Mouse (Mus musculus): ENCODE data around the gene Taar7e. TPM values are rescaled to one million over a fixed set of nuclear protein-coding genes. Genes with fewer than 3 reads are reported as not detected.
"Not testable (repeated sequence)": the region's sequence is repeated elsewhere in the genome, so short reads cannot be mapped to it uniquely, and the experiment has no call there.

Gene Taar7e
- polyA plus RNA-seq, 1 experiment from 2014 or later, result not detected

GRCm38 (mm10) chr10:24076200-24076599 lies 38.8 kb downstream of the Taar7e start, which contains the start of gene Taar8a:
Gene Taar8a, plus strand, starts transcription at chr10:24076500.
- H3K4me1 ChIP-seq; H3K36me3 ChIP-seq (replicated peaks): not testable (repeated sequence)

GRCm38 (mm10) chr10:24080166-24080565 lies 42.8 kb downstream of the Taar7e start:
- Histone ChIP-seq H3K4me3 (no peak overlapping the region), H3K27me3 (replicated peaks) (no peaks in the 10 kb centered on the region), H3K4me2 (no peak overlapping the region), H3K27ac (no peak overlapping the region), H3K9me3 (no peaks in the 10 kb centered on the region), H3K9ac (no peak overlapping the region), H3K36me3 (replicated peaks) (no peaks in the 10 kb centered on the region), H3K4me1 (no peaks in the 10 kb centered on the region)
- 43% methylated on average over 3 of the region's 3 CpGs for WGBS
- ATAC-seq (replicated peaks), result no peak

More at GRCm38 (mm10) chr10:24076200-24076599, 38.8 kb downstream of the Taar7e start, which contains the start of gene Taar8a:
- not testable (repeated sequence) for H3K27me3 ChIP-seq (replicated peaks); H3K9ac ChIP-seq; H3K4me3 ChIP-seq; H3K4me2 ChIP-seq; H3K9me3 ChIP-seq; ATAC-seq (replicated peaks); H3K27ac ChIP-seq
- 79% methylated on average over 2 of the region's 4 CpGs for WGBS

GRCm38 (mm10) chr10:24085936-24086335 lies 48.5 kb downstream of the Taar7e start:
- H3K4me3 ChIP-seq, result no peak overlapping the region
- H3K27ac ChIP-seq, result no peak overlapping the region
- no peak overlapping the region for H3K9ac ChIP-seq
- no peak overlapping the region for H3K4me2 ChIP-seq
- H3K9me3 ChIP-seq, result no peaks in the 10 kb centered on the region
- no peaks in the 10 kb centered on the region for H3K27me3 ChIP-seq (replicated peaks)
- WGBS, result 38% methylated on average over 5 of the region's 5 CpGs
- no peaks in the 10 kb centered on the region for H3K36me3 ChIP-seq (replicated peaks)
- ATAC-seq (replicated peaks), result no peak
- no peaks in the 10 kb centered on the region for H3K4me1 ChIP-seq

GRCm38 (mm10) chr10:24086555-24086954 lies 49.1 kb downstream of the Taar7e start:
- H3K36me3 ChIP-seq (replicated peaks), result no peaks in the 10 kb centered on the region
- no peaks in the 10 kb centered on the region for H3K9me3 ChIP-seq
- H3K9ac ChIP-seq, result no peak overlapping the region
- no peak for ATAC-seq (replicated peaks)
- no peak overlapping the region for H3K27ac ChIP-seq
- 75% methylated on average over 5 of the region's 5 CpGs for WGBS
- no peak overlapping the region for H3K4me3 ChIP-seq
- H3K4me2 ChIP-seq, result no peak overlapping the region
- no peaks in the 10 kb centered on the region for H3K4me1 ChIP-seq
- no peaks in the 10 kb centered on the region for H3K27me3 ChIP-seq (replicated peaks)

GRCm38 (mm10) chr10:24087168-24087567 lies 49.8 kb downstream of the Taar7e start:
- 94% methylated on average over 2 of the region's 2 CpGs for WGBS
- Histone ChIP-seq H3K27me3 (replicated peaks) (no peaks in the 10 kb centered on the region), H3K9ac (no peak overlapping the region), H3K4me3 (no peak overlapping the region), H3K4me1 (no peaks in the 10 kb centered on the region), H3K4me2 (no peak overlapping the region), H3K9me3 (no peaks in the 10 kb centered on the region), H3K27ac (no peak overlapping the region), H3K36me3 (replicated peaks) (no peaks in the 10 kb centered on the region)
- ATAC-seq (replicated peaks), result no peak

Other genes starting within 250 kb of the Taar7e start
- 15.4 and 16.6 TPM in 2 replicates for gene Slc18b1, start 240.6 kb upstream of the Taar7e start, polyA plus RNA-seq (2015; fragmentation: Nextera tagmentation; extraction: Ambion mirVana)
- 0.09 TPM in 1 of 2 replicates, not detected in the other for gene Vnn3, start 186.2 kb upstream of the Taar7e start, polyA plus RNA-seq (2015; fragmentation: Nextera tagmentation; extraction: Ambion mirVana)
- gene Vnn1, start 142.9 kb upstream of the Taar7e start, polyA plus RNA-seq (2015; fragmentation: Nextera tagmentation; extraction: Ambion mirVana), result 0.31 and 0.68 TPM in 2 replicates
- not detected in 2 replicates for gene Taar1, start 117.3 kb upstream of the Taar7e start, polyA plus RNA-seq (2015; fragmentation: Nextera tagmentation; extraction: Ambion mirVana)
- gene Taar2, start 99.0 kb upstream of the Taar7e start, polyA plus RNA-seq (2015; fragmentation: Nextera tagmentation; extraction: Ambion mirVana), result 0.17 TPM in 2 replicates
- gene Taar3, start 88.1 kb upstream of the Taar7e start, polyA plus RNA-seq (2015; fragmentation: Nextera tagmentation; extraction: Ambion mirVana), result not detected in 2 replicates
- not detected in 2 replicates for gene Taar4, start 77.1 kb upstream of the Taar7e start, polyA plus RNA-seq (2015; fragmentation: Nextera tagmentation; extraction: Ambion mirVana)
- gene Taar5, start 66.9 kb upstream of the Taar7e start, polyA plus RNA-seq (2015; fragmentation: Nextera tagmentation; extraction: Ambion mirVana), result not detected in 2 replicates
- not detected in 2 replicates for gene Taar6, start 52.0 kb upstream of the Taar7e start, polyA plus RNA-seq (2015; fragmentation: Nextera tagmentation; extraction: Ambion mirVana)
- not detected in 2 replicates for gene Taar7a, start 44.1 kb upstream of the Taar7e start, polyA plus RNA-seq (2015; fragmentation: Nextera tagmentation; extraction: Ambion mirVana)
- gene Taar7b, start 37.7 kb upstream of the Taar7e start, polyA plus RNA-seq (2015; fragmentation: Nextera tagmentation; extraction: Ambion mirVana), result not detected in 2 replicates
- gene Taar7d, start 10.4 kb upstream of the Taar7e start, polyA plus RNA-seq (2015; fragmentation: Nextera tagmentation; extraction: Ambion mirVana), result not detected in 2 replicates
- not detected in 2 replicates for gene Taar7f, start 11.9 kb downstream of the Taar7e start, polyA plus RNA-seq (2015; fragmentation: Nextera tagmentation; extraction: Ambion mirVana)
- gene Taar8a, start 38.9 kb downstream of the Taar7e start, polyA plus RNA-seq (2015; fragmentation: Nextera tagmentation; extraction: Ambion mirVana), result not detected in 2 replicates
- gene Taar8b, start 54.7 kb downstream of the Taar7e start, polyA plus RNA-seq (2015; fragmentation: Nextera tagmentation; extraction: Ambion mirVana), result not detected in 2 replicates
- gene Taar8c, start 64.3 kb downstream of the Taar7e start, polyA plus RNA-seq (2015; fragmentation: Nextera tagmentation; extraction: Ambion mirVana), result not detected in 2 replicates
- gene Taar9, start 71.9 kb downstream of the Taar7e start, polyA plus RNA-seq (2015; fragmentation: Nextera tagmentation; extraction: Ambion mirVana), result not detected in 2 replicates
- gene Stx7, start 111.7 kb downstream of the Taar7e start, polyA plus RNA-seq (2015; fragmentation: Nextera tagmentation; extraction: Ambion mirVana), result 321 and 340 TPM in 2 replicates
- 1.2 and 1.8 TPM in 2 replicates for gene Moxd1, start 185.9 kb downstream of the Taar7e start, polyA plus RNA-seq (2015; fragmentation: Nextera tagmentation; extraction: Ambion mirVana)